Mouse (Mus musculus) olfactory bulb, adult 2 months (tissue): ENCODE results near the gene Hes7.

ENCODE experiments used
- CTCF ChIP-seq: fragments of 200-500 bp; IDR thresholded peaks from 2 replicates; pipeline ENCODE4 v1.5.1; 2012; ENCODE audit warnings: low read depth, mild to moderate bottlenecking, low read length, moderate library complexity; ENCODE audit not compliant: insufficient read depth
- POLR2A ChIP-seq: fragments of 200-500 bp; IDR thresholded peaks from 2 replicates; pipeline ENCODE4 v1.6.1; 2012; ENCODE audit warnings: mild to moderate bottlenecking, low read depth, low read length, moderate library complexity; ENCODE audit not compliant: insufficient read depth

GRCm38 (mm10) chr11:69125919-69126705, 5.9 kb downstream of the Hes7 start:
- no peak for TF ChIP-seq CTCF
- no peak for TF ChIP-seq POLR2A
